Mouse (Mus musculus) heart, postnatal 0 days (tissue): ENCODE measurements at regions not wholly inside any gene's neighbourhood (a gene's known extent, or its start where the extent isn't known, plus 50 kb on each side); places are given as distances from the start of the nearest gene placed in this dataset.

Experiments
- ATAC-seq: fragments of 200-750 bp; cut with Nextera tagmentation; 2 replicates; pipeline ENCODE4 v1.8.0; 2017; ENCODE audit warnings: low read depth, moderate number of reproducible peaks, moderate library complexity; ENCODE audit not compliant: insufficient read depth
- DNase-seq: peaks from one replicate; pipeline ENCODE4 v3.0.0-alpha.2; 2016; ENCODE audit warnings: low spot score
- H3K27ac ChIP-seq: fragments of 300-500 bp; sonication (generic); 2 replicates; pipeline ENCODE4 v1.5.1; 2014; ENCODE audit warnings: low read depth, mild to moderate bottlenecking
- H3K27me3 ChIP-seq: fragments of 300-500 bp; sonication (generic); 2 replicates; pipeline ENCODE4 v1.6.1; 2014; ENCODE audit warnings: low read length, mixed read lengths; ENCODE audit not compliant: control insufficient read depth, insufficient read depth
- H3K36me3 ChIP-seq: fragments of 300-500 bp; sonication (generic); replicated peaks from 2 replicates; pipeline ENCODE4 v1.6.1; 2014; ENCODE audit warnings: low read length, mixed read lengths; ENCODE audit not compliant: control insufficient read depth, insufficient read depth
- H3K4me1 ChIP-seq: fragments of 300-500 bp; sonication (generic); 2 replicates; pipeline ENCODE4 v1.6.1; 2014; ENCODE audit warnings: antibody characterized with exemption; ENCODE audit not compliant: control insufficient read depth, insufficient read depth
- H3K4me2 ChIP-seq: fragments of 300-500 bp; sonication (generic); 2 replicates; pipeline ENCODE4 v1.6.1; 2014; ENCODE audit warnings: low read depth, mild to moderate bottlenecking, low read length, moderate library complexity
- H3K4me3 ChIP-seq: fragments of 300-500 bp; sonication (generic); 2 replicates; pipeline ENCODE4 v1.5.1; 2014; ENCODE audit warnings: low read depth, low read length
- H3K9ac ChIP-seq: fragments of 300-500 bp; sonication (generic); replicated peaks from 2 replicates; pipeline ENCODE4 v1.6.1; 2014; ENCODE audit warnings: low read depth, low read length, mixed read lengths
- H3K9me3 ChIP-seq: fragments of 300-500 bp; sonication (generic); replicated peaks from 2 replicates; pipeline ENCODE4 v1.6.1; 2016; ENCODE audit warnings: low read length; ENCODE audit not compliant: control insufficient read depth
- CTCF ChIP-seq: IDR thresholded peaks from 2 replicates; pipeline ENCODE4 v1.5.1; 2016; ENCODE audit warnings: antibody characterized with exemption, control low read depth, low read depth
- EP300 ChIP-seq: IDR thresholded peaks from 2 replicates; pipeline ENCODE4 v1.6.1; 2016; ENCODE audit warnings: antibody characterized with exemption, low read depth
- WGBS: fragments of 180-500 bp; shearing (Covaris S2); extraction: QIAGEN DNeasy Blood & Tissue Kit; methylation state at CpG from one replicate; pipeline ENCODE4 v1.1.7; 2014; 5-methylcytosine and 5-hydroxymethylcytosine counted together

DNA sequence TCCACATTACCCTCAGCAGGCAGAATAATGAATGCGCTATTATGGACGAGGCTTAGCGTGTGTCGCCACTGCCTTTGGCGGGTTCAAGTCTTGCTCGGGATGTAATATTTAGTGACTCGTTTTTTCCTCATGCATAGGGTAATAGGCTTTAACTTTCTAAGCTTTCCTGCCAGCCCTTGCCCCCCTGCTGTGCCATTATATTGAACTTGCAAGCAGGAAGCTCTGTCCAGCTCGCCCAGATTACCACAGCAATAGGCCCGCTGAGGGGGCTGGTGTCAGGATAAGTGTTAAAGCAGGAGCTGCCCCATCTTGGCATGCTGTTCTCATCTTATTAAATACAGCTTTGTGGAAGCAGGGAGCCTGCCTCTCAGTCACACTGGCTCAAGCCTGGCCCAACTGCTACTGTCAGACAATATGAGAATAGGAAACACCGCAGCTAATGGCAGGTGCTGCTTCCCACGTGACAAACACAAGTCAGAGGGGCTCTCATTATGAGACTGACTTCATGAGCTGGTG, 105.8 kb upstream of the Cmc1 start:
- Histone ChIP-seq H3K9ac (no peak overlapping the region), H3K4me2 (no peak overlapping the region), H3K27me3 (no peaks in the 10 kb centered on the region), H3K4me3 (no peak overlapping the region), H3K27ac (no peak overlapping the region), H3K9me3 (no peaks in the 10 kb centered on the region), H3K4me1 (no peaks in the 10 kb centered on the region), H3K36me3 (no peaks in the 10 kb centered on the region)
- ATAC-seq: no peak
- no peak for DNase-seq
- 31% methylated on average over 11 of the region's 11 CpGs for WGBS
- TF ChIP-seq EP300 (no peak), CTCF (no peak)

DNA sequence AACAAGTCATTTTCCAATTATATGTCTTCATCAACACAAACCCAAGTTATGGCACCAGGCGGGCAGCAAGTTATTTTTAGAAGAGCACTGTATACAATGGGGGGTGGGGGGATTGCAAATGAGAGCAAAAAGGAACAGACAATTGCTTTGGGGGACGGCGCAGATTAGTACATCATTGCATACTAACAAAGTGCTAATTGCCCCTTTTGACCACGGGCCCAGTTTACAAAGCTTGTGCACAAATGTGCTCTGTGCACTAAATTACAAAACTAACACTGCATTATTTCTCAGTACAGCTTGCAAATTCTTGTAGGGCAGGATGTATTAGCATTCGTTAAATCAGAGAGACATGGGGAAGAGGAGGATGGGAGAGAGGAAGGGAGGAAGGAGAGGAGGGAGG, 116.3 kb upstream of the Cmc1 start:
- ATAC-seq: no peak

DNA sequence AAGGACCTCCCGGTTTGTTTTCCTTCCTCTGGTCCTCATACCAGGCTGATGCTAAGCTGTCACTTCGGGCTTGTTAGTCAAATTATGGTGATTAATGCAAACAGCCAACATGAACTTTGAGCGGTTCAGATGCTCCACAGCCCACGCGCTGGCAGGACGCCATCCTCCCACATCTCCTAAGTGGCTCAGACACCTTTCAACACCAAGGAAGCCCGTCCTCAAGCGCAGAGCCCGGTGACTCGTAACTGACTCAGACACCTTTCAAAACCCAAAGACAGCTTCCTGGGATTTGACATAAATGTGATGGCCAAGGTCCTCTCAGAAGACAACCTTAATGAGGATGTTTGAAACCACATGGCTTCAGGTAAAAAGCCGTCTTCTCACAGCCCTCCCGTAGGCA, 121.7 kb upstream of the Cmc1 start:
- Histone ChIP-seq H3K27me3 (no peaks in the 10 kb centered on the region), H3K9ac (no peak overlapping the region), H3K4me2 (no peak overlapping the region), H3K9me3 (no peaks in the 10 kb centered on the region), H3K4me3 (no peak overlapping the region), H3K4me1 (no peaks in the 10 kb centered on the region), H3K27ac (no peak overlapping the region), H3K36me3 (no peaks in the 10 kb centered on the region)
- no peak for DNase-seq
- no peak for ATAC-seq
- no peak for TF ChIP-seq CTCF
- no peak for TF ChIP-seq EP300
- WGBS: 33% methylated on average over 12 of the region's 12 CpGs

More for the DNA sequence above, 116.3 kb upstream of the Cmc1 start:
- Histone ChIP-seq H3K4me1 (no peaks in the 10 kb centered on the region), H3K9me3 (no peaks in the 10 kb centered on the region), H3K9ac (no peak overlapping the region), H3K27me3 (no peaks in the 10 kb centered on the region), H3K27ac (no peak overlapping the region), H3K4me3 (no peak overlapping the region), H3K36me3 (no peaks in the 10 kb centered on the region), H3K4me2 (no peak overlapping the region)
- TF ChIP-seq CTCF (no peak), EP300 (no peak)
- no peak for DNase-seq
- 58% methylated on average over 5 of the region's 5 CpGs for WGBS

DNA sequence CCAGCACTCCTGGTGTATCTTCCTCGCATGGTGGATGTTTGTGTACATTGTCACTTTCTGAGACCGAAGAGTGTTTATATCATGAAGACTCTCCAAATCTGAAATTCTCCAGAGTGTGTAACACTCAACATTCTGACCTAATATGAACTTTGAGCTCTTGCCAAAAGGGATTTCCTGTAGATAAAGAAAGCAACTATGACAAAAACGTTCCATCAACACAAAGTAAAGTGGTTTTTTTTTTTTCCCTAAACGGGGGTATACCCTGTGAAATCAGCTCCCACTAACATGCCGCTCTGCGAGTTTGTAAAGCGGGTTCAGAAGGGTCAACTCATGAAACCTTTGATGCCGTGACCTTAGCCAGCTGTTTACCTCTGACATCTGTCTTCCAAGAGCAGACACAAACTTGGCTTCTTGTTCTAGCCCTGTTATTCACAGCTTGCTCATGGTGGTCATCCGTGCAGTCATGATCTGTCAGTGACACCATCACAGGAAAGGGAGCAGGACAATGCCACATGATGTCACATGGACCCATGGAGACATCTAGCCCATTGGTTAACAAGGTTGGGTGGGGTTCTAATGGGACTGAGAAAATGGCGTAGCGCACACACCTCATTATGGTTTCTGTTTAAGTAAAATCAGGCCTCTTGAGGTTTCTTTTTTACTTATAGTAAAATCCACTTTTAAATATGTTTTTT, 122.9 kb upstream of the Cmc1 start:
- Histone ChIP-seq H3K4me3 (no peak overlapping the region), H3K36me3 (no peaks in the 10 kb centered on the region), H3K27me3 (no peaks in the 10 kb centered on the region), H3K27ac (no peak overlapping the region), H3K9ac (no peak overlapping the region), H3K4me2 (no peak overlapping the region), H3K9me3 (no peaks in the 10 kb centered on the region), H3K4me1 (no peaks in the 10 kb centered on the region)
- TF ChIP-seq CTCF (no peak), EP300 (no peak)
- ATAC-seq (no peak), DNase-seq (peak; percentile 38)
- WGBS: 52% methylated on average over 11 of the region's 11 CpGs

GRCm38 (mm10) chr9:118285481-118285880, 135.5 kb upstream of the Cmc1 start:
- Histone ChIP-seq H3K27ac (no peak overlapping the region), H3K9me3 (no peaks in the 10 kb centered on the region), H3K9ac (no peak overlapping the region), H3K4me1 (no peaks in the 10 kb centered on the region), H3K4me2 (no peak overlapping the region), H3K27me3 (no peaks in the 10 kb centered on the region), H3K4me3 (no peak overlapping the region), H3K36me3 (no peaks in the 10 kb centered on the region)
- DNase-seq (no peak), ATAC-seq (no peak)
- WGBS: 53% methylated on average over 3 of the region's 3 CpGs
- TF ChIP-seq EP300 (no peak), CTCF (no peak)

- no peaks in the 10 kb centered on the region for H3K36me3 ChIP-seq
- H3K9ac ChIP-seq: no peak overlapping the region
- H3K4me1 ChIP-seq: no peaks in the 10 kb centered on the region
- no peak overlapping the region for H3K27ac ChIP-seq
- no peak overlapping the region for H3K4me3 ChIP-seq
- ATAC-seq: no peak
- no peaks in the 10 kb centered on the region for H3K27me3 ChIP-seq
- TF ChIP-seq EP300 (no peak), CTCF (no peak)
- no peaks in the 10 kb centered on the region for H3K9me3 ChIP-seq
- no peak for DNase-seq
- H3K4me2 ChIP-seq: no peak overlapping the region
- 81% methylated on average over 9 of the region's 9 CpGs for WGBS
Measured at GRCm38 (mm10) chr9:118287606-118288005, 137.6 kb upstream of the Cmc1 start.
